Mouse (Mus musculus): ENCODE results near the gene Krt42. TPM values are rescaled to one million over a fixed set of nuclear protein-coding genes. Genes with fewer than 3 reads are reported as not detected.

Krt42 gene
- polyA plus RNA-seq, 1 experiment: 0.97 TPM

GRCm38 (mm10) chr11:100262058-100262980, 7.4 kb downstream of the Krt42 start:
- no peaks in the 10 kb centered on the region for H3K27me3 ChIP-seq (ENCODE audit: control insufficient read depth, insufficient read depth, low read length)
- DNase-seq: no peak

DNA sequence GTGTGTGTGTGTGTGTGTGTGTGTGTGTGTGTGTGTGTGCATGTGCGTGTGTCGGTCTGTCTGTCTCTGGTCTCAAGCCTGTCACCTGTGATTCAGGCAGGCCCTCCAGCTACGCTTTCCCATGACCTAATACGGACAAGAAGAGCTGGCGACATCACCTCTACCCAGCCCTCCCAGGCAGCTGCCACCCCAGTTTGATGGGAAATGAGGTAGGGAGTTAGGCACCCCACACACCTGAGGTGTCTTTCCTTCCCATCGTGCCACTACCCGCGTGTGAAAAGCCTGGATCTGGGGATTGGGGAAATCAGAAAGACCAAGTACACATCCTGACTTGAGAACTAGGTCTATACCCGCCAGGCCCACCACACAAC, 8.5 kb downstream of the Krt42 start:
- Histone ChIP-seq H3K4me3 (ENCODE audit: control insufficient read depth, insufficient read depth, low read length) (no peak overlapping the region), H3K27me3 (ENCODE audit: control insufficient read depth, insufficient read depth, low read length) (no peaks in the 10 kb centered on the region), H3K4me1 (replicated peaks; ENCODE audit: control insufficient read depth, insufficient read depth, low read length) (no peaks in the 10 kb centered on the region), H3K36me3 (ENCODE audit: control insufficient read depth, insufficient read depth, low read length) (no peaks in the 10 kb centered on the region), H3K27ac (ENCODE audit: control insufficient read depth, insufficient read depth, low read length) (no peak overlapping the region)
- no peak for TF ChIP-seq POLR2A (IDR thresholded peaks at IDR 0.05; ENCODE audit: control insufficient read depth, extremely low read depth, insufficient read depth, low read length, poor library complexity)
- no peak for TF ChIP-seq CTCF (IDR thresholded peaks at IDR 0.05; ENCODE audit: borderline replicate concordance, control insufficient read depth, extremely low read depth, insufficient read depth, low read length, poor library complexity)
- no peak for DNase-seq
- 84% methylated on average over 9 of the region's 9 CpGs for WGBS

More at GRCm38 (mm10) chr11:100262058-100262980, 7.4 kb downstream of the Krt42 start:
- Histone ChIP-seq H3K4me1 (replicated peaks; ENCODE audit: control insufficient read depth, insufficient read depth, low read length) (no peaks in the 10 kb centered on the region), H3K4me3 (ENCODE audit: control insufficient read depth, insufficient read depth, low read length) (no peak overlapping the region), H3K27ac (ENCODE audit: control insufficient read depth, insufficient read depth, low read length) (no peak overlapping the region), H3K36me3 (ENCODE audit: control insufficient read depth, insufficient read depth, low read length) (no peaks in the 10 kb centered on the region)
- TF ChIP-seq CTCF (IDR thresholded peaks at IDR 0.05; ENCODE audit: borderline replicate concordance, control insufficient read depth, extremely low read depth, insufficient read depth, low read length, poor library complexity) (no peak), POLR2A (IDR thresholded peaks at IDR 0.05; ENCODE audit: control insufficient read depth, extremely low read depth, insufficient read depth, low read length, poor library complexity) (no peak)
- 41% methylated on average over 13 of the region's 13 CpGs for WGBS

DNA sequence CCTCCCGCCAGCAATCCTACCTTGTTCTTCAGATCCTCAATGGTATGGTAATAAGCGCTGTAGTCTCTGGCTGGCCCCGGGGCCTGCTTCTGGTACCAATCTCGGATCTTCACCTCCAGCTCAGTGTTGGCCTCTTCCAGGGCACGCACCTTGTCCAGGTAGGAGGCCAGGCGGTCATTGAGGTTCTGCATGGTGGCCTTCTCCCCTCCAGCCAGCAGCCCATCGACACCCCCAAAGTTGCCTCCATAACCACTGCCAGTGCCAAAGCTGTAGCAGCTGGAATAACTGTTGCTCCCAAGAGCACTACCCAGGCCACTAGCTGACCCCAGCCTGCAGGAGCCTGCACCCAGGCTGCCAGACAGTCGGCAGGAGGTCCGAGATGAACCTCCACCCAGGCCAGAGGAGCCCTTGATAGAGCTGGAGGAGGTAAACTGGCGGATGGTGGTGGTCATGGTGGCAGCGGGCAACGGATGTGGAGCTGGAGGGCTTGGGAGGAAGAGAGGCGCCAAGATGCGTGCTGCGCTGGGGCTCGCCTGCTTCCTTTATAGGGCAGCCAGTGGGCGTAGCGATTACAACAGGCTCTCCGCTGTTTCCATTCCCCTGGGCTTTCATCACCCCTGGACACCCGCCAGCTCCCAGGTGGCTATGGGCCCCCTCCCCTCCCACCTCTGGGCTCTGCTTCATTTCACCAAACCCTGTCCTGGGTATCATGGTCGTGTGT, 9.0 kb downstream of the Krt42 start, which contains the start of gene Krt17:
Gene Krt17, minus strand, starts transcription at position 516 of the 721 bp plus-strand sequence.
- Histone ChIP-seq H3K27ac (ENCODE audit: control insufficient read depth, insufficient read depth, low read length) (no peak within 1 kb of the TSS), H3K4me1 (replicated peaks; ENCODE audit: control insufficient read depth, insufficient read depth, low read length) (no peaks in the 10 kb centered on the region), H3K27me3 (ENCODE audit: control insufficient read depth, insufficient read depth, low read length) (no peaks in the 10 kb centered on the region), H3K36me3 (ENCODE audit: control insufficient read depth, insufficient read depth, low read length) (no peaks in the 10 kb centered on the region), H3K4me3 (ENCODE audit: control insufficient read depth, insufficient read depth, low read length) (no peak within 1 kb of the TSS)
- TF ChIP-seq POLR2A (IDR thresholded peaks at IDR 0.05; ENCODE audit: control insufficient read depth, extremely low read depth, insufficient read depth, low read length, poor library complexity): no peak
- no peak for TF ChIP-seq CTCF (IDR thresholded peaks at IDR 0.05; ENCODE audit: borderline replicate concordance, control insufficient read depth, extremely low read depth, insufficient read depth, low read length, poor library complexity)
- DNase-seq: no peak
- WGBS: 85% methylated on average over 21 of the region's 21 CpGs

- Histone ChIP-seq H3K27me3 (ENCODE audit: control insufficient read depth, insufficient read depth, low read length) (no peaks in the 10 kb centered on the region), H3K4me3 (ENCODE audit: control insufficient read depth, insufficient read depth, low read length) (no peak overlapping the region), H3K27ac (ENCODE audit: control insufficient read depth, insufficient read depth, low read length) (no peak overlapping the region), H3K4me1 (replicated peaks; ENCODE audit: control insufficient read depth, insufficient read depth, low read length) (no peaks in the 10 kb centered on the region), H3K36me3 (ENCODE audit: control insufficient read depth, insufficient read depth, low read length) (no peaks in the 10 kb centered on the region)
- DNase-seq: no peak
- WGBS: 94% methylated on average over 9 of the region's 9 CpGs
- TF ChIP-seq POLR2A (IDR thresholded peaks at IDR 0.05; ENCODE audit: control insufficient read depth, extremely low read depth, insufficient read depth, low read length, poor library complexity) (no peak), CTCF (IDR thresholded peaks at IDR 0.05; ENCODE audit: borderline replicate concordance, control insufficient read depth, extremely low read depth, insufficient read depth, low read length, poor library complexity) (no peak)
These were observed 10.6 kb downstream of the Krt42 start for GRCm38 (mm10) chr11:100259079-100259478.

GRCm38 (mm10) chr11:100257967-100258366, 11.7 kb downstream of the Krt42 start:
- TF ChIP-seq POLR2A (IDR thresholded peaks at IDR 0.05; ENCODE audit: control insufficient read depth, extremely low read depth, insufficient read depth, low read length, poor library complexity) (no peak), CTCF (IDR thresholded peaks at IDR 0.05; ENCODE audit: borderline replicate concordance, control insufficient read depth, extremely low read depth, insufficient read depth, low read length, poor library complexity) (no peak)
- H3K4me3 ChIP-seq (ENCODE audit: control insufficient read depth, insufficient read depth, low read length): no peak overlapping the region
- H3K4me1 ChIP-seq (replicated peaks; ENCODE audit: control insufficient read depth, insufficient read depth, low read length): no peaks in the 10 kb centered on the region
- DNase-seq: no peak
- 90% methylated on average over 1 of the region's 1 CpGs for WGBS
- no peaks in the 10 kb centered on the region for H3K27me3 ChIP-seq (ENCODE audit: control insufficient read depth, insufficient read depth, low read length)
- no peaks in the 10 kb centered on the region for H3K36me3 ChIP-seq (ENCODE audit: control insufficient read depth, insufficient read depth, low read length)
- H3K27ac ChIP-seq (ENCODE audit: control insufficient read depth, insufficient read depth, low read length): no peak overlapping the region

- DNase-seq: no peak
- no peaks in the 10 kb centered on the region for H3K27me3 ChIP-seq (ENCODE audit: control insufficient read depth, insufficient read depth, low read length)
- no peak overlapping the region for H3K27ac ChIP-seq (ENCODE audit: control insufficient read depth, insufficient read depth, low read length)
- no peak for TF ChIP-seq POLR2A (IDR thresholded peaks at IDR 0.05; ENCODE audit: control insufficient read depth, extremely low read depth, insufficient read depth, low read length, poor library complexity)
- no peak for TF ChIP-seq CTCF (IDR thresholded peaks at IDR 0.05; ENCODE audit: borderline replicate concordance, control insufficient read depth, extremely low read depth, insufficient read depth, low read length, poor library complexity)
- no peaks in the 10 kb centered on the region for H3K4me1 ChIP-seq (replicated peaks; ENCODE audit: control insufficient read depth, insufficient read depth, low read length)
- WGBS: 92% methylated on average over 6 of the region's 6 CpGs
- no peaks in the 10 kb centered on the region for H3K36me3 ChIP-seq (ENCODE audit: control insufficient read depth, insufficient read depth, low read length)
- H3K4me3 ChIP-seq (ENCODE audit: control insufficient read depth, insufficient read depth, low read length): no peak overlapping the region
These were observed 14.2 kb downstream of the Krt42 start for GRCm38 (mm10) chr11:100255514-100255913.
